Mouse (Mus musculus): ENCODE data around the gene Nlrp3. TPM values are rescaled to one million over a fixed set of nuclear protein-coding genes. Genes with fewer than 3 reads are reported as not detected.

The Nlrp3 gene
- polyA plus RNA-seq, 1 experiment from 2014 or later, result 0.12 TPM

GRCm38 (mm10) chr11:59584539-59584938 is 43.2 kb downstream of the Nlrp3 start:
- H3K27me3 ChIP-seq (ENCODE audit: control insufficient read depth, insufficient read depth, low read length), result no peaks in the 10 kb centered on the region
- no peak overlapping the region for H3K27ac ChIP-seq (ENCODE audit: low read depth, low read length)
- no peak for ATAC-seq (ENCODE audit: low read depth)
- H3K4me3 ChIP-seq (ENCODE audit: low read depth, low read length), result no peak overlapping the region
- H3K36me3 ChIP-seq (ENCODE audit: control insufficient read depth, insufficient read depth, low read length), result no peaks in the 10 kb centered on the region
- no peaks in the 10 kb centered on the region for H3K9me3 ChIP-seq (ENCODE audit: control insufficient read depth, low read length)
- 37% methylated on average over 6 of the region's 6 CpGs for WGBS
- H3K4me2 ChIP-seq (ENCODE audit: low read depth, low read length), result no peak overlapping the region
- no peaks in the 10 kb centered on the region for H3K4me1 ChIP-seq (ENCODE audit: control insufficient read depth, insufficient read depth, low read length)
- H3K9ac ChIP-seq (replicated peaks; ENCODE audit: low read depth, low read length), result no peak overlapping the region

DNA sequence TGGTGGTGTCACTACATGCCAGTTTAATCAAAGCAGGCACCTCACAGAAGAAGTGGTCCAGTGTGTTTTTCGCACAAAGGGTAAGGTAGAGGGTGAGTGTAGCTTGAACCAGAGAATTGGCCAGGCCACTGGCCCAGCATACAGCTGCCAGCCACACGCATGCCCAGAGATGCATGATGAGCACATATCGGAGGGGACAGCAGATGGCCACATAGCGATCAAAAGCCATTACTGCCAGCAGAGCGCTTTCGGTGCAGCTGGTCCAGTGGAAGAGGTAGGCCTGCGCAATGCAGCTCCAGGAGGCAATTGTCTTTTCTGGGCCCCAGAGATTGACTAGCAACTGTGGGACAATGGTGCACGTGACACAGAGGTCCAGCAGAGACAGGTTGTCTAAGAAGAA is 48.1 kb downstream of the Nlrp3 start:
- H3K4me3 ChIP-seq (ENCODE audit: low read depth, low read length), result no peak overlapping the region
- no peaks in the 10 kb centered on the region for H3K9me3 ChIP-seq (ENCODE audit: control insufficient read depth, low read length)
- H3K36me3 ChIP-seq (ENCODE audit: control insufficient read depth, insufficient read depth, low read length), result no peaks in the 10 kb centered on the region
- no peak overlapping the region for H3K9ac ChIP-seq (replicated peaks; ENCODE audit: low read depth, low read length)
- no peak for ATAC-seq (ENCODE audit: low read depth)
- H3K27ac ChIP-seq (ENCODE audit: low read depth, low read length), result no peak overlapping the region
- H3K4me2 ChIP-seq (ENCODE audit: low read depth, low read length), result no peak overlapping the region
- H3K27me3 ChIP-seq (ENCODE audit: control insufficient read depth, insufficient read depth, low read length), result no peaks in the 10 kb centered on the region
- WGBS, result 75% methylated on average over 8 of the region's 8 CpGs
- H3K4me1 ChIP-seq (ENCODE audit: control insufficient read depth, insufficient read depth, low read length), result no peaks in the 10 kb centered on the region

DNA sequence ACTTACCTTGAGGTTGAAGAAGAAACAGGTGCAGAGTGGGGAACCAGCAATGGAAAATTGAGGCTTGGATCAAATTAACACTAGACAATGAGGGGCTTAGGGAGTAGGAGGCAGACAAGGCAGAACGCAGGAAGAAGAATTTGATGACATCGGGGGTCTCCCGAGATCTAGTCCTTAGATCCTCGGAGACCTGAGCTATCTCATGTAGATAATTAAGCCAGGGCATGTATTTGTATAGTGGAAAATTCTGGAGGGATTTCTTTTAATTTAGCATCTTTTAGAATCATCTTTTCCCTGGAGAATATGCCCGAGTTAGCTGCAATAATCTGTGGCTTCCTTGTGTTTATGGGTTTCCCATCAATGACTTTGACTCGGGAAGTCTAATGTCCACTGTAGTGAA is 51.8 kb downstream of the Nlrp3 start, which contains the start of gene Olfr223:
Gene Olfr223, minus strand, starts transcription at position 101 of the 400 bp plus-strand sequence.
- Histone ChIP-seq H3K4me3 (ENCODE audit: low read depth, low read length) (no peak within 1 kb of the TSS), H3K36me3 (ENCODE audit: control insufficient read depth, insufficient read depth, low read length) (no peaks in the 10 kb centered on the region), H3K4me1 (ENCODE audit: control insufficient read depth, insufficient read depth, low read length) (no peaks in the 10 kb centered on the region), H3K9ac (replicated peaks; ENCODE audit: low read depth, low read length) (no peak within 1 kb of the TSS), H3K27me3 (ENCODE audit: control insufficient read depth, insufficient read depth, low read length) (no peaks in the 10 kb centered on the region), H3K27ac (ENCODE audit: low read depth, low read length) (no peak within 1 kb of the TSS), H3K4me2 (ENCODE audit: low read depth, low read length) (no peak within 1 kb of the TSS), H3K9me3 (ENCODE audit: control insufficient read depth, low read length) (no peaks in the 10 kb centered on the region)
- no peak for ATAC-seq (ENCODE audit: low read depth)
- 86% methylated on average over 6 of the region's 6 CpGs for WGBS

- Histone ChIP-seq H3K9me3 (ENCODE audit: control insufficient read depth, low read length) (no peaks in the 10 kb centered on the region), H3K4me2 (ENCODE audit: low read depth, low read length) (no peak overlapping the region), H3K9ac (replicated peaks; ENCODE audit: low read depth, low read length) (no peak overlapping the region), H3K27me3 (ENCODE audit: control insufficient read depth, insufficient read depth, low read length) (no peaks in the 10 kb centered on the region), H3K36me3 (ENCODE audit: control insufficient read depth, insufficient read depth, low read length) (no peaks in the 10 kb centered on the region), H3K27ac (ENCODE audit: low read depth, low read length) (no peak overlapping the region), H3K4me1 (ENCODE audit: control insufficient read depth, insufficient read depth, low read length) (no peaks in the 10 kb centered on the region), H3K4me3 (ENCODE audit: low read depth, low read length) (no peak overlapping the region)
- ATAC-seq (ENCODE audit: low read depth), result no peak
- WGBS, result 44% methylated on average over 4 of the region's 4 CpGs
Observed at GRCm38 (mm10) chr11:59596091-59596490, 54.7 kb downstream of the Nlrp3 start.

DNA sequence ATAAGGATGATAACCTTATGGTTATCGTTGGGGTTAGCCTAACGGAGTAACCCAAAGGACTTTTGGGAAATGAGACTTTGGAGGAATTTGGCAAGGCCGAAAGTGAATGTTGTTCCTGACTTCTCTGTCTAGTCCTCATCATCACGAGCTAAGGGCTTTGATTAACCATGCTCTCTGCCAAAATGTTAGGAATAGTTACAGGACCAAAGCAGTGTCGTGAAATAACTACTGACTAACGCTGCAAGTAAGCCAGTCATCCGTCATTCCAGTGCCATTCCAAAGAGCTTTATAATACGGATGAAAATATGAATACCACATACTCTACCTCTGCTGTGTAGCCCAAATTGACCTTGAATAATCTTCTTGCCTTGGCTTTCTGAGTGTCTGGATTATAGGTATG is 55.6 kb downstream of the Nlrp3 start:
- Histone ChIP-seq H3K27me3 (ENCODE audit: control insufficient read depth, insufficient read depth, low read length) (no peaks in the 10 kb centered on the region), H3K36me3 (ENCODE audit: control insufficient read depth, insufficient read depth, low read length) (no peaks in the 10 kb centered on the region), H3K27ac (ENCODE audit: low read depth, low read length) (no peak overlapping the region), H3K4me1 (ENCODE audit: control insufficient read depth, insufficient read depth, low read length) (no peaks in the 10 kb centered on the region), H3K4me2 (ENCODE audit: low read depth, low read length) (no peak overlapping the region), H3K9ac (replicated peaks; ENCODE audit: low read depth, low read length) (no peak overlapping the region), H3K9me3 (ENCODE audit: control insufficient read depth, low read length) (no peaks in the 10 kb centered on the region), H3K4me3 (ENCODE audit: low read depth, low read length) (no peak overlapping the region)
- no peak for ATAC-seq (ENCODE audit: low read depth)
- WGBS, result 89% methylated on average over 8 of the region's 8 CpGs

GRCm38 (mm10) chr11:59599211-59599610 is 57.8 kb downstream of the Nlrp3 start:
- no peaks in the 10 kb centered on the region for H3K9me3 ChIP-seq (ENCODE audit: control insufficient read depth, low read length)
- no peaks in the 10 kb centered on the region for H3K27me3 ChIP-seq (ENCODE audit: control insufficient read depth, insufficient read depth, low read length)
- H3K4me3 ChIP-seq (ENCODE audit: low read depth, low read length), result no peak overlapping the region
- no peak for ATAC-seq (ENCODE audit: low read depth)
- H3K36me3 ChIP-seq (ENCODE audit: control insufficient read depth, insufficient read depth, low read length), result no peaks in the 10 kb centered on the region
- H3K4me1 ChIP-seq (ENCODE audit: control insufficient read depth, insufficient read depth, low read length), result no peaks in the 10 kb centered on the region
- 76% methylated on average over 7 of the region's 7 CpGs for WGBS
- no peak overlapping the region for H3K4me2 ChIP-seq (ENCODE audit: low read depth, low read length)
- no peak overlapping the region for H3K27ac ChIP-seq (ENCODE audit: low read depth, low read length)
- H3K9ac ChIP-seq (replicated peaks; ENCODE audit: low read depth, low read length), result no peak overlapping the region

GRCm38 (mm10) chr11:59600872-59601271 is 59.5 kb downstream of the Nlrp3 start:
- Histone ChIP-seq H3K27me3 (ENCODE audit: control insufficient read depth, insufficient read depth, low read length) (no peaks in the 10 kb centered on the region), H3K4me2 (ENCODE audit: low read depth, low read length) (no peak overlapping the region), H3K4me3 (ENCODE audit: low read depth, low read length) (no peak overlapping the region), H3K27ac (ENCODE audit: low read depth, low read length) (no peak overlapping the region), H3K9ac (replicated peaks; ENCODE audit: low read depth, low read length) (no peak overlapping the region), H3K4me1 (ENCODE audit: control insufficient read depth, insufficient read depth, low read length) (no peaks in the 10 kb centered on the region), H3K9me3 (ENCODE audit: control insufficient read depth, low read length) (no peaks in the 10 kb centered on the region), H3K36me3 (ENCODE audit: control insufficient read depth, insufficient read depth, low read length) (no peaks in the 10 kb centered on the region)
- ATAC-seq (ENCODE audit: low read depth), result no peak
- WGBS, result 91% methylated on average over 3 of the region's 3 CpGs

GRCm38 (mm10) chr11:59602287-59602686 is 60.9 kb downstream of the Nlrp3 start:
- Histone ChIP-seq H3K4me3 (ENCODE audit: low read depth, low read length) (no peak overlapping the region), H3K4me1 (ENCODE audit: control insufficient read depth, insufficient read depth, low read length) (no peaks in the 10 kb centered on the region), H3K4me2 (ENCODE audit: low read depth, low read length) (no peak overlapping the region), H3K9ac (replicated peaks; ENCODE audit: low read depth, low read length) (no peak overlapping the region), H3K36me3 (ENCODE audit: control insufficient read depth, insufficient read depth, low read length) (no peaks in the 10 kb centered on the region), H3K27ac (ENCODE audit: low read depth, low read length) (no peak overlapping the region), H3K27me3 (ENCODE audit: control insufficient read depth, insufficient read depth, low read length) (no peaks in the 10 kb centered on the region), H3K9me3 (ENCODE audit: control insufficient read depth, low read length) (no peaks in the 10 kb centered on the region)
- 71% methylated on average over 1 of the region's 1 CpGs for WGBS
- ATAC-seq (ENCODE audit: low read depth), result no peak

DNA sequence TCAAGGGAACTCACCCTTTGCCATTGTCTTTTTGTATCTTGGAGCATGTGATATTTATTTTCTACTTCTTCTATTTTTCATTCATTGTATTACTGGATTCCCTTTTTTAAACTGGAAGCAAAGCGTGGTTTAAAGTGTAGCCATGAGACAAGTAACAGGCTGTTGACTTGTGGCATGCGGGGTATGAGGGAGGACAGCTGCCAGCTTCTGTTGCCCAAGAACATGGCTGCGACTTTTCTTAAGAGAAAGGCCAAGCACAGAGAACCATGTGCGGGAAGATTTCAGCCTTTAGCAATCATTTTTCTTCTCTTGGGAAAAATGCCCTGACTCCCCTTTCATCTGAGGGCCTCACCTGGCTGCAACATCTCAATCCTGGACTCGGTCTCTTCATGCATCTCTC is 70.3 kb downstream of the Nlrp3 start:
- Histone ChIP-seq H3K27me3 (ENCODE audit: control insufficient read depth, insufficient read depth, low read length) (no peaks in the 10 kb centered on the region), H3K9me3 (ENCODE audit: control insufficient read depth, low read length) (no peaks in the 10 kb centered on the region), H3K4me1 (ENCODE audit: control insufficient read depth, insufficient read depth, low read length) (no peaks in the 10 kb centered on the region), H3K27ac (ENCODE audit: low read depth, low read length) (no peak overlapping the region), H3K9ac (replicated peaks; ENCODE audit: low read depth, low read length) (no peak overlapping the region), H3K4me2 (ENCODE audit: low read depth, low read length) (no peak overlapping the region), H3K36me3 (ENCODE audit: control insufficient read depth, insufficient read depth, low read length) (no peaks in the 10 kb centered on the region), H3K4me3 (ENCODE audit: low read depth, low read length) (no peak overlapping the region)
- WGBS, result 90% methylated on average over 5 of the region's 5 CpGs
- no peak for ATAC-seq (ENCODE audit: low read depth)

GRCm38 (mm10) chr11:59614120-59614519 is 72.8 kb downstream of the Nlrp3 start:
- Histone ChIP-seq H3K9ac (replicated peaks; ENCODE audit: low read depth, low read length) (no peak overlapping the region), H3K4me1 (ENCODE audit: control insufficient read depth, insufficient read depth, low read length) (no peaks in the 10 kb centered on the region), H3K4me2 (ENCODE audit: low read depth, low read length) (no peak overlapping the region), H3K27me3 (ENCODE audit: control insufficient read depth, insufficient read depth, low read length) (no peaks in the 10 kb centered on the region), H3K9me3 (ENCODE audit: control insufficient read depth, low read length) (no peaks in the 10 kb centered on the region), H3K27ac (ENCODE audit: low read depth, low read length) (no peak overlapping the region), H3K4me3 (ENCODE audit: low read depth, low read length) (no peak overlapping the region), H3K36me3 (ENCODE audit: control insufficient read depth, insufficient read depth, low read length) (no peaks in the 10 kb centered on the region)
- 58% methylated on average over 4 of the region's 4 CpGs for WGBS
- ATAC-seq (ENCODE audit: low read depth), result no peak
